Mouse (Mus musculus) spleen, adult 2 months (tissue): ENCODE results near the gene Frmd8.

Experiments used
- CTCF ChIP-seq: fragments of 200-500 bp; IDR thresholded peaks from 2 replicates; pipeline ENCODE4 v1.5.1; 2011; ENCODE audit warnings: mild to moderate bottlenecking, inconsistent platforms; ENCODE audit not compliant: insufficient read depth, insufficient read length, insufficient replicate concordance; ENCODE audit errors: extremely low read depth
- POLR2A ChIP-seq: fragments of 200-500 bp; IDR thresholded peaks from 2 replicates; pipeline ENCODE4 v1.6.1; 2011; ENCODE audit warnings: low read depth, low read length, inconsistent platforms

DNA sequence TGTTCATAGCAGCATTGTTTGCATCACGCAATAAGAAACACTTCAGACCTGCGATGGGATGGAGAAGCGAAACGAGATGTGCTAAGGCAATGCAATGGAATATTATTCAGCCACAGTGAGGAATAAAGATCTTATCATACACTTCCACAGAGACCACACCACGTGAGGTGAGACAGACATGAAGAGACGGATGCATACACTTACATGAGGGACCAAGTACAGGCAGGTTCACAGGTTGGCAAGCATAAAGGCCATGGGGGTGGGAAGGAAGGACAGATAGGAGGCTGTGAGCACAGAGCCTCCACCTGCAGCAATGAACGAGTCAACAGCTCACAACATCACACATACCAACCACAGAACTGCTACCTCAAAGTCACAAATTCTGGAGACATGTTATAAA, 44.3 kb downstream of the Frmd8 start:
- TF ChIP-seq POLR2A (no peak), CTCF (no peak)
